Mouse (Mus musculus) brain, embryonic 14.5 days (tissue): Measurements from ENCODE around the gene Fbxo7. TPM values are rescaled to one million over a fixed set of nuclear protein-coding genes. Genes with fewer than 3 reads are reported as not detected.

Experiments used
- DNase-seq: peaks from one replicate; pipeline ENCODE4 v3.0.0-alpha.2; 2011; ENCODE audit warnings: low read depth
- CTCF ChIP-seq: fragments of 200-500 bp; IDR thresholded peaks from 2 replicates; pipeline ENCODE4 v1.5.1; 2012; ENCODE audit warnings: inconsistent platforms, mild to moderate bottlenecking, moderate library complexity, borderline replicate concordance; ENCODE audit not compliant: insufficient read depth, insufficient read length; ENCODE audit errors: extremely low read depth
- POLR2A ChIP-seq: fragments of 200-500 bp; IDR thresholded peaks from 2 replicates; pipeline ENCODE4 v1.6.1; 2012; ENCODE audit warnings: mild to moderate bottlenecking, inconsistent platforms, borderline replicate concordance; ENCODE audit not compliant: poor library complexity, insufficient read depth, insufficient read length, severe bottlenecking; ENCODE audit errors: extremely low read depth
- polyA plus RNA-seq: library from polyadenylated mRNA; depleted of rRNA; stranded (reverse); fragments of >200 nt; gene quantifications from 2 replicates; pipeline ENCODE4 v1.2.3, GENCODE M21; 2012; rRNA removed

The Fbxo7 gene
- 15.7 and 17.4 TPM in 2 replicates for polyA plus RNA-seq

- TF ChIP-seq POLR2A = peak; percentile 46; the same call in 1 of the 2 replicates
- TF ChIP-seq CTCF = peak; percentile 96
- peak; percentile 96 for DNase-seq
Measured at GRCm38 (mm10) chr10:86021749-86022473, at the start of gene Fbxo7. TSS of gene Fbxo7 (plus strand) at chr10:86021972.

- TF ChIP-seq POLR2A (no peak), CTCF (no peak)
- peak; percentile 21 for DNase-seq
Measured at GRCm38 (mm10) chr10:85972915-85973314, 48.9 kb upstream of the Fbxo7 start.

GRCm38 (mm10) chr10:85989412-85990115 lies 32.2 kb upstream of the Fbxo7 start:
- DNase-seq = no peak
- TF ChIP-seq POLR2A (no peak), CTCF (no peak)

- no peak for DNase-seq
- no peak for TF ChIP-seq POLR2A
- no peak for TF ChIP-seq CTCF
Measured at GRCm38 (mm10) chr10:85992412-85992811, 29.4 kb upstream of the Fbxo7 start.

- DNase-seq = no peak
- TF ChIP-seq POLR2A (no peak), CTCF (no peak)
Measured at GRCm38 (mm10) chr10:85993836-85994235, 27.9 kb upstream of the Fbxo7 start.

- DNase-seq = no peak
- TF ChIP-seq POLR2A = no peak
- TF ChIP-seq CTCF = no peak
Measured at GRCm38 (mm10) chr10:85994543-85995104, 27.1 kb upstream of the Fbxo7 start.

- DNase-seq = no peak
- TF ChIP-seq POLR2A (no peak), CTCF (no peak)
Measured at GRCm38 (mm10) chr10:86000447-86000846, 21.3 kb upstream of the Fbxo7 start.

- TF ChIP-seq CTCF (no peak), POLR2A (no peak)
- no peak for DNase-seq
Measured at GRCm38 (mm10) chr10:86006455-86006854, 15.3 kb upstream of the Fbxo7 start.

- DNase-seq = no peak
- TF ChIP-seq POLR2A (no peak), CTCF (no peak)
Measured at GRCm38 (mm10) chr10:86009688-86010087, 12.1 kb upstream of the Fbxo7 start.

- no peak for TF ChIP-seq POLR2A
- no peak for TF ChIP-seq CTCF
- DNase-seq = no peak
Measured at GRCm38 (mm10) chr10:86010636-86011035, 11.1 kb upstream of the Fbxo7 start.

GRCm38 (mm10) chr10:86011172-86011571 lies 10.6 kb upstream of the Fbxo7 start:
- TF ChIP-seq POLR2A (no peak), CTCF (no peak)
- no peak for DNase-seq
